Mouse (Mus musculus) CH12.LX (cell line): ENCODE measurements around the gene Epha5. TPM values are rescaled to one million over a fixed set of nuclear protein-coding genes. Genes with fewer than 3 reads are reported as not detected.

Source experiments
- DNase-seq: peaks from one replicate; pipeline ENCODE4 v3.0.0-alpha.2; 2013; ENCODE audit errors: extremely low read depth
- H3K27ac ChIP-seq: 2 replicates; pipeline ENCODE4 v1.5.1; 2012; ENCODE audit warnings: low read depth, mild to moderate bottlenecking, control low read depth, moderate library complexity; ENCODE audit not compliant: insufficient read depth
- H3K27me3 ChIP-seq: replicated peaks from 2 replicates; pipeline ENCODE3; 2012; ENCODE audit warnings: inconsistent platforms
- H3K36me3 ChIP-seq, 2 experiments: replicated peaks in 1 of 2; 2 replicates each; pipeline versions ENCODE3 to v1.6.1; 2012; ENCODE audit warnings: inconsistent platforms in 1 of 2, low read length in 1 of 2, mild to moderate bottlenecking in 1 of 2, mixed read lengths in 1 of 2, moderate library complexity in 1 of 2; ENCODE audit not compliant: control insufficient read depth in 1 of 2, insufficient read depth in 1 of 2
- H3K4me1 ChIP-seq, 2 experiments: 2 replicates each; pipeline ENCODE4 v1.6.1; 2012; ENCODE audit warnings: inconsistent platforms in 1 of 2, moderate library complexity in 1 of 2; ENCODE audit not compliant: insufficient read depth in 2 of 2, control insufficient read depth in 1 of 2
- H3K4me2 ChIP-seq: 2 replicates; pipeline ENCODE4 v1.6.1; 2012; ENCODE audit warnings: low read depth, mild to moderate bottlenecking, control low read depth; ENCODE audit not compliant: poor library complexity, insufficient read depth, severe bottlenecking
- H3K4me3 ChIP-seq, 3 experiments: fragments of 150-350 bp in 1 of 3; sonication (generic) in 1 of 3; replicated peaks in 1 of 3; 2 replicates each; pipeline versions ENCODE3 to v1.5.1; 2011 to 2012; ENCODE audit warnings: low read depth in 2 of 3, low read length in 2 of 3, mild to moderate bottlenecking in 2 of 3, moderate library complexity in 2 of 3, control low read depth in 1 of 3, improper control_type of control experiment in 1 of 3, inconsistent platforms in 1 of 3, mixed read lengths in 1 of 3; ENCODE audit not compliant: poor library complexity in 1 of 3
- H3K79me2 ChIP-seq: replicated peaks from 2 replicates; pipeline ENCODE4 v1.6.1; 2012; ENCODE audit warnings: mild to moderate bottlenecking, moderate library complexity; ENCODE audit not compliant: control insufficient read depth, poor library complexity, insufficient read depth, severe bottlenecking; ENCODE audit errors: extremely low read depth
- H3K9ac ChIP-seq: 2 replicates; pipeline ENCODE4 v1.6.1; 2012; ENCODE audit warnings: low read depth, mild to moderate bottlenecking, control low read depth, moderate library complexity; ENCODE audit not compliant: insufficient read depth
- H3K9me3 ChIP-seq: replicated peaks from 2 replicates; pipeline ENCODE3; 2012; ENCODE audit warnings: low read length, inconsistent platforms, mixed read lengths
- CHD2 ChIP-seq: IDR thresholded peaks from 2 replicates; pipeline ENCODE4 v1.6.1; 2011; ENCODE audit warnings: low read length, improper control_type of control experiment
- E2F4 ChIP-seq: IDR thresholded peaks from 2 replicates; pipeline ENCODE4 v1.6.1; 2011; ENCODE audit warnings: low read depth, low read length, improper control_type of control experiment; ENCODE audit not compliant: insufficient replicate concordance
- ELF1 ChIP-seq: IDR thresholded peaks from 2 replicates; pipeline ENCODE4 v1.6.1; 2014; ENCODE audit warnings: low read depth, mild to moderate bottlenecking, inconsistent platforms, low read length, improper control_type of control experiment
- ETS1 ChIP-seq: conservative IDR thresholded peaks from 2 replicates; pipeline ENCODE4 v1.6.1; 2012; ENCODE audit warnings: low read depth, mild to moderate bottlenecking, inconsistent platforms, low read length, improper control_type of control experiment, moderate library complexity
- HCFC1 ChIP-seq: IDR thresholded peaks from 2 replicates; pipeline ENCODE4 v1.6.1; 2012; ENCODE audit warnings: low read depth, mild to moderate bottlenecking, inconsistent platforms, low read length, improper control_type of control experiment
- JUN ChIP-seq: IDR thresholded peaks from 2 replicates; pipeline ENCODE4 v1.6.1; 2011; ENCODE audit warnings: low read depth, mild to moderate bottlenecking, low read length, improper control_type of control experiment, moderate library complexity; ENCODE audit not compliant: insufficient read depth
- KAT2A ChIP-seq: IDR thresholded peaks from 2 replicates; pipeline ENCODE4 v1.6.1; 2012; ENCODE audit warnings: low read length, improper control_type of control experiment, inconsistent platforms; ENCODE audit not compliant: insufficient replicate concordance
- MAX ChIP-seq: IDR thresholded peaks from 2 replicates; pipeline ENCODE4 v1.6.1; 2011; ENCODE audit warnings: low read length, improper control_type of control experiment
- MEF2A ChIP-seq: IDR thresholded peaks from 2 replicates; pipeline ENCODE4 v1.6.1; 2014; ENCODE audit warnings: low read depth, mild to moderate bottlenecking, inconsistent platforms, low read length, improper control_type of control experiment, borderline replicate concordance
- NELFE ChIP-seq: IDR thresholded peaks from 2 replicates; pipeline ENCODE4 v1.6.1; 2011; ENCODE audit warnings: low read depth, low read length, improper control_type of control experiment
- NRF1 ChIP-seq: IDR thresholded peaks from 2 replicates; pipeline ENCODE4 v1.6.1; 2014; ENCODE audit warnings: low read depth, mild to moderate bottlenecking, inconsistent platforms, low read length, improper control_type of control experiment, moderate library complexity
- POLR2A ChIP-seq: IDR thresholded peaks from 2 replicates; pipeline ENCODE4 v1.6.1; 2011; ENCODE audit warnings: low read depth, mild to moderate bottlenecking, improper control_type of control experiment, low read length
- POLR2AphosphoS2 ChIP-seq: IDR thresholded peaks from 2 replicates; pipeline ENCODE4 v1.6.1; 2011; ENCODE audit warnings: low read depth, low read length, improper control_type of control experiment
- SIN3A ChIP-seq: IDR thresholded peaks from 2 replicates; pipeline ENCODE4 v1.6.1; 2012; ENCODE audit warnings: low read length, improper control_type of control experiment, inconsistent platforms
- SMC3 ChIP-seq: IDR thresholded peaks from 2 replicates; pipeline ENCODE4 v1.6.1; 2011; ENCODE audit warnings: low read depth, low read length, improper control_type of control experiment
- TBP ChIP-seq: conservative IDR thresholded peaks from 2 replicates; pipeline ENCODE4 v1.6.1; 2011; ENCODE audit warnings: low read depth, low read length, improper control_type of control experiment
- USF1 ChIP-seq: IDR thresholded peaks from 2 replicates; pipeline ENCODE4 v1.6.1; 2014; ENCODE audit warnings: low read depth, mild to moderate bottlenecking, inconsistent platforms, low read length, improper control_type of control experiment
- ZC3H11A ChIP-seq: IDR thresholded peaks from 2 replicates; pipeline ENCODE4 v1.6.1; 2012; ENCODE audit warnings: low read depth, mild to moderate bottlenecking, inconsistent platforms, low read length, improper control_type of control experiment
- ZKSCAN1 ChIP-seq: IDR thresholded peaks from 2 replicates; pipeline ENCODE4 v1.6.1; 2012; ENCODE audit warnings: low read depth, inconsistent platforms, low read length, improper control_type of control experiment, borderline replicate concordance
- ZMIZ1 ChIP-seq: IDR thresholded peaks from 2 replicates; pipeline ENCODE4 v1.6.1; 2012; ENCODE audit warnings: low read depth, mild to moderate bottlenecking, inconsistent platforms, low read length, improper control_type of control experiment
- dilution Hi-C: fragments of 300-500 bp; cut with MboI; formaldehyde crosslinking; loops from 2 replicates; pipeline ENCODE4 v1.14.3; 2020; ENCODE audit warnings: low sequenced_read_pairs; ENCODE audit not compliant: extremely low pct_unique_long_range_greater_than_20kb, extremely low pct_ligation_motif_present
- in situ Hi-C: fragments of 300-500 bp; cut with MboI; formaldehyde crosslinking; loops from 3 replicates; pipeline ENCODE4 v1.14.3; 2019; ENCODE audit warnings: low sequenced_read_pairs, low pct_ligation_motif_present, low pct_unique_long_range_greater_than_20kb, mixed read lengths
- polyA plus RNA-seq: library from polyadenylated mRNA; unstranded; fragments of >175 nt; gene quantifications from 2 replicates; pipeline ENCODE4 v1.2.1, GENCODE M21; 2012; ENCODE audit warnings: low read depth; ENCODE audit not compliant: insufficient read length
- total RNA-seq, 2 experiments: library from RNA; depleted of rRNA; stranded (reverse); fragments of 300-350 nt in 1 of 2; fragments of >200 nt in 1 of 2; gene quantifications; 2 replicates each; pipeline ENCODE4 v1.2.3; 2012 to 2014

Epha5 gene
- total and polyA plus RNA-seq, 3 experiments, result not detected

DNA sequence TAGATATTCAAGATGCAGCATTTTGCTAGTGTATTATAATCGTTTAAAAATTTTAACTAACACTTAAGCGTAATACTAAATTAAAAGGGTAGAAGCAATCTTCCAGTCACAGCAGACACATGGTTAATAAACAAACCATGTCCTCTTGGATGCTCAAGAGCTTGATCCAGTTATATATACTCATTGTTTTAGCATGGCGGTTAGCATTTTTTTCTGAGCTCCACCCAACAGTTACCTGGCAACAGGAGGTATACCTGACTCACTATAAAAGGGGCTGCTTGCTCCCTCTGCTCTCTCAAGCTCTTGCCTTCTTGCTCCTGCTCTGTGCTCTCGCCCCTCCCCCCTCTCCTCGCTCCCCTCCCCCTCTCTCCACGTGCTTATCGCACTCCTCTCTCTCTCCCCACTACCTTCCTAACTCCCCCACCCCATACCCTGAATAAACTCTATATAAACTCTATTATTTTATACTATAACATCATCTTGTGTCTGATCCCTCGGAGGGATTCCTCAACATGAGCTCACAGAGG is 98.3 kb downstream of the Epha5 start:
- peaks cover 16% of the 10 kb centered on the region for H3K9me3 ChIP-seq
- no peak overlapping the region for H3K4me2 ChIP-seq
- H3K9ac ChIP-seq, result no peak overlapping the region
- H3K27ac ChIP-seq, result no peak overlapping the region
- DNase-seq, result no peak
- no peaks in the 10 kb centered on the region for H3K79me2 ChIP-seq
- TF ChIP-seq ZC3H11A, result no peak
- TF ChIP-seq SIN3A, result no peak
- no peak for TF ChIP-seq ZMIZ1
- no peak for TF ChIP-seq MAX
- TF ChIP-seq HCFC1, result no peak
- no peak for TF ChIP-seq E2F4
- TF ChIP-seq ZKSCAN1, result no peak
- no peak for TF ChIP-seq POLR2AphosphoS2
- dilution Hi-C loops, result no loop called here
- no peaks in the 10 kb centered on the region for H3K4me1 ChIP-seq
- H3K4me3 ChIP-seq, result no peak overlapping the region
- H3K36me3 ChIP-seq, result no peaks in the 10 kb centered on the region
- in situ Hi-C loops, result no loop called here
- no peaks in the 10 kb centered on the region for H3K27me3 ChIP-seq

GRCm38 (mm10) chr5:84317839-84318238 is 99.3 kb downstream of the Epha5 start:
- H3K9me3 ChIP-seq, result peaks cover 16% of the 10 kb centered on the region
- no peak for DNase-seq
- no peak overlapping the region for H3K9ac ChIP-seq
- in situ Hi-C loops, result no loop called here
- no peaks in the 10 kb centered on the region for H3K27me3 ChIP-seq
- no peaks in the 10 kb centered on the region for H3K4me1 ChIP-seq
- no peaks in the 10 kb centered on the region for H3K79me2 ChIP-seq
- dilution Hi-C loops, result no loop called here
- TF ChIP-seq NRF1 (no peak), ELF1 (no peak), SIN3A (no peak), ETS1 (no peak), USF1 (no peak), POLR2A (no peak), ZMIZ1 (no peak), JUN (no peak), TBP (no peak), NELFE (no peak), KAT2A (no peak), CHD2 (no peak), MEF2A (no peak), SMC3 (no peak), MAX (no peak)
- no peak overlapping the region for H3K27ac ChIP-seq
- H3K36me3 ChIP-seq, result no peaks in the 10 kb centered on the region
- H3K4me3 ChIP-seq, result no peak overlapping the region
- no peak overlapping the region for H3K4me2 ChIP-seq
